Mouse (Mus musculus): Measurements from ENCODE around the gene Mertk.

Mertk gene

GRCm38 (mm10) chr2:128768545-128769247, 69.9 kb downstream of the Mertk start:
- DNase-seq (ENCODE audit: low spot score): no peak

GRCm38 (mm10) chr2:128770557-128770956, 71.8 kb downstream of the Mertk start:
- no peak for DNase-seq (ENCODE audit: low spot score)

DNA sequence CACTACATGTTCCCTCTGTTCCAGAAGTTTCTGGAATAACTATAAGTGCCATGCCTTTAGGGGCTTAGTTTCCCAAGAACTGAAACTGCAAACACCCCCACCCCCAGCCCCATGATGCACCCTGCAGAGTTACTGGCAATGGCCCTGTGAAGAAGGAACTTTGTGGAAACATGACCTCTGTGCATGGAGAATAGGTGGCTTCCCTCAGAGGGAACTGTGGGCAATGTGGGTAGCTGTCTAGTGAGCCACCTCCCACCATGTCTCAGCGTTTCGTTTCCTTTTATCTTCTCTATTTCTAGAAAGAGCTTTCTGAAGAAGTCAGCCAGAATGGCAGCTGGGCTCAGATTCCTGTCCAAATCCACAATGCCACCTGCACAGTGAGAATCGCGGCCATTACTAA, 72.3 kb downstream of the Mertk start:
- peak; percentile 40 for DNase-seq (ENCODE audit: low spot score)

DNA sequence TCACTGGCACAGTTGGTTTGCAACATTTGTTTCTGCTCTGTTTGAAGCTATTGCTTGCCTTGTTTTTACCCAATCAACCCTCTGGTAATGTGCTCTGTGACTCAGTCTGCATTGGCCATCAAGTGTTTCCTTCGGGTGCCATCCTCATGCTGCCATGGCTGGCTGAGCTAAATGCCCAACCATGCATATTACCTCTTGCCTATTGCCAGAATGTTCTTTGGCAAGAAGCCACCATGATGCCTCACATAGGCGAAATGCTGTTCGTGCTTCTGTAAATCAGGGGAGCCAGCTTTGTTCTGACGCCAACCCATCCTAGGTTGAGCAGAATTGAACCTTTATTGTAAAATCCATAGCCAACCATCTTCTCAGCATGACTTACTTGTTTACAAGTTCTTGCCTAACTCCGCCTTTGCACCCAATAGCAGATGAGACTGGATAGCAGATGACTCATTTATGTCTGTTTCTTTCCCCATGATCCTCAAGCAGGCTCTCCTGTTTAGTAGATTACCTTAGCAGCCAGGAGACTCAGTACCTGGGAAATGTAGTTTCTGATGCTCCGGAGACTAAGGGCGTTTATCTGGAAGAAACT, 73.1 kb downstream of the Mertk start:
- no peak for DNase-seq (ENCODE audit: low spot score)

DNA sequence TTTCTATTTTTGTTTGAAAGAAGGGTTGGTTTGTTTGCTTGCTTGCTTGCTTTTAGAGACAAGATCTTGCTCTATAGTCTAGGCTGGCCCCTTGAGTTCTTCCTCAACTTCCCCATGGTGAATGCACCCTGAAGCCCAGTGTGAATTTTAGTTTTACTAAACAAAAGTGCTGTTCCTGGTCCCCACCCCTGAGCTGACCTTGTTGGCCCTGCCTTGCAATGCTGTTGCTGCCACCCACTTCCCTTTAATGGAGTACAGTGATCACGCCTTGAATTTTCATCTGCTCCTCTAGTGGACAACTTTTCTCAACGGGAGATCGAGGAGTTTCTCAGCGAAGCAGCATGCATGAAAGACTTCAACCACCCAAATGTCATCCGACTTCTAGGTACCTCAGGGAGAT, 83.5 kb downstream of the Mertk start:
- no peak for DNase-seq (ENCODE audit: low spot score)

DNA sequence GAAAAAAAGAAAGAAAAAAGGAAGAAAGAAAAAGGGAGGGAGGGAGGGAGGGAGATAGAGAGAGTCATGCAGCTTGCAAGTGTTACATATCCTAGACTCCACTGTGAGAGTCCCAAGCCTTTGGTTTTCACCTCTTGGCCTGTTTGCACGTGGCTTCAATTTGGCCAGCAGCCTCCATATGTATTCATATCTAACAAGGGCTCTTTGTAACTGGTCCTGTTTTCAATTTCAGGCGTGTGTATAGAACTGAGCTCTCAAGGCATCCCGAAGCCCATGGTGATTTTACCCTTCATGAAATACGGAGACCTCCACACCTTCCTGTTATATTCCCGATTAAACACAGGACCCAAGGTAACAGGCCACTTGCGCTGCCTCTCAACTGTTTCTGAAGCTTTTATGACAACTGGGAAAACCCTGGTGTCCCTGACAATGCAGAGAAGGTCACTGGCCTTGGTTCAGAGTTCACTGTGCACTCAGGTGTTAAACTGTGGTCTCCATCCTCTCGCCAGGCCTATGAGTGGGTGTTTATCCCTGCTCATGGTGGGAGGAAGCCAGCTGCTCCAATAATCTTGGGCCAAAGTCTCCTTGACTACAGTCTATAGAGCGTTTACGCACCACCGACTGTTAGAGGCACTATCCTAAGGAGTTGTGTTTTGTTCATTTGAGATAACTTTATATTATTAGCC, 85.0 kb downstream of the Mertk start:
- DNase-seq (ENCODE audit: low spot score): no peak

DNA sequence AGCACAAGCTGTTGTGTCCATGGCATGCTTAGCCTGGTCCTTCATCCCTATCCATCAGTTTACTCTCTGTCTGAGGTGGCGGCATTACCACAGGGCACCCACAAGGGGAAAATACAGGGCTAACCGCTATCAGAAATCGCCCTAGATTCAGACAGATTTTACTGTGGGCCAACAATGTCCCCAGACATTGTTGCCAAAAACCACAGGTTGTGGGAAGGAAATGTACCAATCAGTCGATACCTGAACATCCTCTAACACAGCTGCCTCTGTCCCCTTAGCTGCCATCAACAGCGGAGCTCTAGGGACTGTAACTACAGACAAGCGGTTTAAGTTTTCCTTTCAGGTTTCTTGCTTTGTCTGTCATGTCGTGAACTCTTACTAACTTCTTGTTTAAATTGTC, 86.1 kb downstream of the Mertk start:
- no peak for DNase-seq (ENCODE audit: low spot score)

DNA sequence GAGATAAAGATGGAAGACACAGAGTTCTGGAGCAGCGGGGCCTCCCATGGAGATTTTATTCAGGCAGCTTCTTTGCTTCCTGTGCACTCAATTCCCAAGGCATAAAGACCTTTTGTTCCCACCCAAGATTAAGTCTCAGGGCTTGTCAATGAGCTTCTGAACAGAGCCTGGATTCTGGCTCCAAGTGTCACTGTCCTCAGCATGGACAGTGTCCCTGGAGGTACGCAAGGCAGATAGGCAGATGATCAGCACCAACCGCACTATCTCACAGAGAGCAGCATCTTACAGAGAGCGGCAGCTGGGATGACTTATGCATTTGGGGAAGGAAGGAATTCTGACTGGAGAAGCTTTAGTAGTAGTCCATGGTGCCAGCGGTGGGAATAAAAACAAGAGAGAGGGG, 87.6 kb downstream of the Mertk start:
- no peak for DNase-seq (ENCODE audit: low spot score)

DNA sequence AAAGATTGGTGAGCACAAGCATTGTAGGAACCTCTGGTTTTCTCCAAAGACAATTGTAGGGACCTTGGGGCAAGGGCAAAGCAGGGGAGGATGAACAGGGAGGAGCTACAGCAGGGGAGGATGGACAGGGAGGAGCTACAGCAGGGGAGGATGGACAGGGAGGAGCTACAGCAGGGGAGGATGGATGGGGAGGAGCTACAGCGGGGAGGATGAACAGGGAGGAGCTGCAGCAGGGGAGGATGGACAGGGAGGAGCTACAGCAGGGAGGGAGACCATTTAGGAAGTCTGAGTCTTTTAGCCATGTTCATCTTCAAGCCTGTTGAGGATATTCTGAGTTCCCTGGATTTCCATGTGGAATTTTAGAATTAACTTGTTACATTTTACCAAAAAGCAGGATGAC, 88.0 kb downstream of the Mertk start:
- no peak for DNase-seq (ENCODE audit: low spot score)

DNA sequence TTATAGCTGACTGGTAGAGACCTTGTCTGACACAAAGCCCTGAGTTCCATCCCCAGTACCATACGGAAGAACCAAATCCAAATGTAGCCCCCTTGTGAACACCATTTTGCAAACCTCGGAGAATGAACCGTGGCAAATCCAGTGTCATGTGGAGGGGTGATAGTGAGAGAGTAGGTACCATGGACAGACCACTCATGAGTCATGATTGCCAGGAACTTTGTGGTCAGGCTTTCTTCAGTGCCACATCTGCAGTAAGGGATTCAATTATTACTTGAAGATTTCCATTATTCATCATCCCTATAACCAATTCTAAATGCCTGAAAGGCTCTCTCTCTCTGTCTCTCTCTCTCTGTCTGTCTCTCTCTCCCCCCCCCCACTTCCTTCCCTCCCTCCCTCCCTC, 89.0 kb downstream of the Mertk start:
- DNase-seq (ENCODE audit: low spot score): no peak

DNA sequence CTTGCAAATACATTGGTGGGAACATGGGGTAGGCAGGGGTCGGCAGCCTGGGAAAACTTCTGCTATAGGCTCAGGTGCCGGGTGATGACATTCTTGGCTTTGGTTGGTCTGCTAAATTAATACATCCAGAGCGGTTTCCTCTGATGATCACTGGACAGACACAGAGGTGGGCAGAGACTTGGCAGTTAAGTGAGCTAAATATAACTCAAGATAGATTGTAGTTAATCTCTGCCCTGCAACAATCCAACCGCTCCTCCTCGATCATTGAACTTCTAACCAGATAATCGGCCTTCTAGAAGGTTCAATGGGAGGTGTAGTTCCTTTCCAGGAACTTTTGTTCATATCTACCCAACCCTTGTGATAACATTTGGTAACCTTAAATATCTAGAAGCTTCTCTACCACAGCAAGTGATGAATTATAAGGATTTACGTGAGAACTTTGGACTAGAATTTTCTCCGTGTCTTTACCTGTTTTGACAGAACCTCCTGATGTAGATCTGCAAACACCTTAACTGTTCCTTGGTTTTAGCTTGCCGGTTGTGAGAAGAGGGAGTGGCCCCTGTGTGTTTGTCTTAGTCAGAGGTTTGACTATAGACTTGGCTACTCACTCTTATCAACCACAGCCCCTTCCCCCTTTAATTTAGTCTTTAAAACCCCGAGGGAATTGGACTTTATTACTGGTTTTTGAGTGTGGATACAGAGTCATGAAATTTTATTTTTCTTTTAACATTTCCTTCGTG, 92.3 kb downstream of the Mertk start:
- DNase-seq (ENCODE audit: low spot score): no peak

GRCm38 (mm10) chr2:128793958-128794357, 95.2 kb downstream of the Mertk start:
- DNase-seq (ENCODE audit: low spot score): no peak

DNA sequence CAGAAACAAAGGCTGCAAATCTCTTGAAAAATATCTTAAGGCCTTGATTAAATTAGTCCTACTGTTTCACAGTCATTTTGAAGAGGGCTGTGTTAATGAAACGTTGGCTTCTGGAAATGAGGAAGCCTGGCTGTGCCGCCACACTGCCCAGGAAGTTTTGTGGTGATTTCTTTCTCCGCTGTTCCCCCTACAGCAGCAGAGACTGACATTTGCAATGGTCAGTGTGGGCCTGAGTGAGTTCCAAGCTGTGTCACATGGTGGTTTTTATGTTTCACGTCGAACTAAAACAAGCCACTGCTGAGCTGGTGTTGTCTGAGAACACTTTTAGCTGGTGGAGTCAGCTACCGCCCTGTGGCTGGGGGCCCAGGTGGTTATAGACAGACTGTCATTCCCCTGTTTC, 97.7 kb downstream of the Mertk start:
- DNase-seq (ENCODE audit: low spot score): peak; percentile 30

DNA sequence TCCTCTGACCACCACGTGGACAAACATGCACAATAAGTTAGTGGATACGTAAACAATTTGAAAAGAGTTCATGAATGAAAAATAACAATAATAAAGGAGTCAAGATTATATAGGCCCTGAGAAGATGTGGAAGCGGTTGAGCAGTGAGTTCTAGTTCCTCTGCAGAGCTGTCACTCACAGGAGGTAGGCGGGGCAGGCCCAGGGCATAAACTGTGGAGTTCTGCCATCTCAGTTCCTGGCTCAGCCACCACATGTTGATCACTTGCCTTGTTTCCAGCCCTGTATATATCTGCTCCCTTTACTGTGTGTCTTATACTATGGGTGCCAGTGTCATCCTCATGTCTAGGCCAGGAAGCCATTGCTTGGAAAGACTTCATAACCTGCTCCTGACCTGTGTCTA, 104.7 kb downstream of the Mertk start:
- DNase-seq (ENCODE audit: low spot score): no peak

GRCm38 (mm10) chr2:128805341-128805740, 106.6 kb downstream of the Mertk start:
- DNase-seq (ENCODE audit: low spot score): no peak

DNA sequence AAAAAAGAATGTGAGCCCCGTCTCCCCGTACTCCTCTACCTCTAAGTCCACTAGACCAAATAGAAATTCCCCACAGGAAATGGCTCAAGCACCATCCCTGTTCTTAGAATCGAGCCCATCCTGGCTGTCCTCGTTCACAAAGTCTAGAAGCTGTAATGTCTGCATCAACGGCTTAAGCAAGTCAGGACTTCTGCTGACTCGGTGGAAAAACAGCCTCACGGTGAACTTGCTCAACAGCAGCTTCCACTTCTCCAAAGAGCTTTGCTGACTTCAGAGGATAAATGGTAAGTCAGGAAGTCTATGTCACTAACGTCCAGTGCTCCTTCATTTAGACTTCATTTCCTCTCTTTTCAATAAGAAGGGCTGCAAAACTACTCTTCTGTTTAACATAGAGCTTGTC, 107.8 kb downstream of the Mertk start:
- DNase-seq (ENCODE audit: low spot score): peak; percentile 51

DNA sequence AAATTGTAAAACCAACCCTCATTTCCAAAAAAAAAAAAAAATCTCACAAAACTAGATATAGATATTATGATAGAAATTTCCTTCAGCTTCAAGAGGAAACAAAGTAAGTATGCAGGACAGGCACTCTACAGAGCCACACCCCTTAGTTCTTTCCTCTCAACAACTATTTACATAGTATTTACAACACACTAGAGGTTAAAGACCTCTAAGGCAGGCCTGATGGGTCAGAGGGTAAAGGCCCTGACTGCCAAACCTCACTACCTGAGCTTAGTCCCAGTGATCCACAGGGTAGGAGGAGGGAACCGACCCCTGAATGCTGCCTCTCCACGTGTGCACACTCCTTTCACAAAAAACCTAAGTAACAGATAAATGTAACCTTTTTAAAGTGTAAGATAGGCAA, 114.0 kb downstream of the Mertk start:
- DNase-seq (ENCODE audit: low spot score): no peak

DNA sequence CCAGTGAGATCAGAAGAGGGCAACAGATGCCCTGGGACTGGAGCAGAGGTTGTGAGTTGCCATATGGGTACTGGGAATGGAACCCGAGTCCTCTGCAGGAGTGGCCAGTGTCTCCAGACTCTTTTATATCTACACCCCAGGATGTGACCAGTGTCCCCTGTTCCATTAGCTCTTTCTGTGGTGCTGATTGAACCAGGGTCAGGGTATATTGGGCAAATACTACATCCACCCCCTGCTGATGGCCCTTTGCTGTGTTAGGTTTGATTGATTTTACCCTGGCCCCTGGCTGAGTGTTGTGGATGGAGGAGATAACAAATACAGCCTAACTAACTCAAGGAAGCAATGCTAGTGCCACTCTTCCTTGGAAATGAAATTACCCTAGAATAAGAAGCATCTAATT, 117.6 kb downstream of the Mertk start:
- no peak for DNase-seq (ENCODE audit: low spot score)

- DNase-seq (ENCODE audit: low spot score): no peak
These were observed 118.2 kb downstream of the Mertk start for GRCm38 (mm10) chr2:128816916-128817315.

GRCm38 (mm10) chr2:128817387-128817785, 118.6 kb downstream of the Mertk start:
- DNase-seq (ENCODE audit: low spot score): peak; percentile 86

- peak; percentile 98 for DNase-seq (ENCODE audit: low spot score)
These were observed 119.3 kb downstream of the Mertk start, which contains the start of gene Tmem87b for GRCm38 (mm10) chr2:128817786-128818681. TSS of gene Tmem87b (plus strand) at chr2:128818118.

Data from layer of hippocampus, adult 11-12 months (tissue).